25 mouse cellular contexts compared by ENCODE assay signal in genomic region chr8:10711474-10711873, GRCm38 (mm10).
DNase-seq lines count a peak whose midpoint lies in the region; ATAC-seq lines count a peak whose summit lies in the region.
"Had no signal": no experiment of that assay in that cellular context is flagged by ENCODE, and none has a peak within 500 bp of the region (broad histone marks: within the 10 kb centered on the region; RNA-seq: fewer than 3 reads in every experiment).

No protein-coding gene starts in this region.

- WGBS in hindbrain, embryonic 11.5 days = 63% methylated on average over 7 of the region's 7 CpGs
- 45% methylated on average over 7 of the region's 7 CpGs for WGBS in hindbrain, embryonic 13.5 days
- 63% methylated on average over 7 of the region's 7 CpGs for WGBS in midbrain, embryonic 12.5 days
- 59% methylated on average over 7 of the region's 7 CpGs for WGBS in midbrain, embryonic 15.5 days

- H3K4me1 ChIP-seq in hindbrain, embryonic 11.5 days (replicated peaks; ENCODE audit: control insufficient read depth, insufficient read depth, low read length) = 0 out of 2 replicates have a peak, but pooled peaks cover 2% of the 10 kb centered on the region
- H3K4me1 ChIP-seq in hindbrain, embryonic 13.5 days (replicated peaks) = peaks cover 15% of the 10 kb centered on the region
- H3K4me1 ChIP-seq in midbrain, embryonic 12.5 days = peaks cover 17% of the 10 kb centered on the region
- H3K4me1 ChIP-seq in midbrain, embryonic 15.5 days = 0 out of 2 replicates have a peak, but pooled peaks cover 3% of the 10 kb centered on the region
- H3K4me1 ChIP-seq: embryonic facial prominence, embryonic 12.5 days; embryonic facial prominence, embryonic 15.5 days had no signal

- no peaks in the 10 kb centered on the region for H3K9me3 ChIP-seq in hindbrain, embryonic 11.5 days (ENCODE audit: control insufficient read depth, low read length)
- no peaks in the 10 kb centered on the region for H3K9me3 ChIP-seq in hindbrain, embryonic 13.5 days
- no peaks in the 10 kb centered on the region for H3K9me3 ChIP-seq in midbrain, embryonic 12.5 days
- H3K9me3 ChIP-seq in midbrain, embryonic 15.5 days = no peaks in the 10 kb centered on the region
- H3K9me3 ChIP-seq: embryonic facial prominence, embryonic 12.5 days; embryonic facial prominence, embryonic 15.5 days; G1E had no signal

- H3K36me3 ChIP-seq in hindbrain, embryonic 11.5 days (ENCODE audit: control insufficient read depth, insufficient read depth, low read length) = no peaks in the 10 kb centered on the region
- no peaks in the 10 kb centered on the region for H3K36me3 ChIP-seq in hindbrain, embryonic 13.5 days
- no peaks in the 10 kb centered on the region for H3K36me3 ChIP-seq in midbrain, embryonic 12.5 days
- H3K36me3 ChIP-seq in midbrain, embryonic 15.5 days (replicated peaks) = no peaks in the 10 kb centered on the region
- H3K36me3 ChIP-seq: embryonic facial prominence, embryonic 12.5 days; embryonic facial prominence, embryonic 15.5 days; G1E had no signal

- peak overlapping the region; percentile 58; the same call in 1 of the 2 replicates for H3K27ac ChIP-seq in hindbrain, embryonic 11.5 days (ENCODE audit: low read depth, low read length)
- H3K27ac ChIP-seq in hindbrain, embryonic 13.5 days = no peak overlapping the region; the same call in 1 of the 2 replicates
- peak overlapping the region; percentile 67 for H3K27ac ChIP-seq in midbrain, embryonic 12.5 days (replicated peaks)
- no peak overlapping the region for H3K27ac ChIP-seq in midbrain, embryonic 15.5 days
- H3K27ac ChIP-seq: embryonic facial prominence, embryonic 12.5 days; embryonic facial prominence, embryonic 15.5 days; gastrocnemius, adult 2 months had no signal

- no peak for ATAC-seq in hindbrain, embryonic 11.5 days (ENCODE audit: low FRiP score)
- ATAC-seq in hindbrain, embryonic 13.5 days (ENCODE audit: low FRiP score) = no peak
- no peak for ATAC-seq in midbrain, embryonic 12.5 days (ENCODE audit: low FRiP score, low read depth)
- no peak for ATAC-seq in midbrain, embryonic 15.5 days (replicated peaks)
- ATAC-seq in granulocyte monocyte progenitor cell, adult 5-6 weeks (replicated peaks; ENCODE audit: poor library complexity, severe bottlenecking) = peak; percentile 52
- ATAC-seq: forebrain, embryonic 14.5 days; forebrain, postnatal 0 days; hindbrain, embryonic 16.5 days; Patski had no signal

- no peak overlapping the region for H3K4me2 ChIP-seq in hindbrain, embryonic 11.5 days (replicated peaks; ENCODE audit: low read depth, low read length)
- no peak overlapping the region for H3K4me2 ChIP-seq in hindbrain, embryonic 13.5 days
- H3K4me2 ChIP-seq in midbrain, embryonic 12.5 days (replicated peaks) = no peak overlapping the region
- no peak overlapping the region for H3K4me2 ChIP-seq in midbrain, embryonic 15.5 days
- H3K4me2 ChIP-seq: embryonic facial prominence, embryonic 12.5 days; embryonic facial prominence, embryonic 15.5 days; heart, embryonic 11.5 days had no signal

- no peaks in the 10 kb centered on the region for H3K27me3 ChIP-seq in hindbrain, embryonic 11.5 days (ENCODE audit: control insufficient read depth, insufficient read depth, low read length)
- H3K27me3 ChIP-seq in hindbrain, embryonic 13.5 days = no peaks in the 10 kb centered on the region
- no peaks in the 10 kb centered on the region for H3K27me3 ChIP-seq in midbrain, embryonic 12.5 days
- no peaks in the 10 kb centered on the region for H3K27me3 ChIP-seq in midbrain, embryonic 15.5 days (replicated peaks)
- H3K27me3 ChIP-seq: CH12.LX; embryonic facial prominence, embryonic 12.5 days; embryonic facial prominence, embryonic 15.5 days; Patski had no signal

- H3K9ac ChIP-seq in hindbrain, embryonic 11.5 days (ENCODE audit: low read depth, low read length) = no peak overlapping the region
- no peak overlapping the region for H3K9ac ChIP-seq in hindbrain, embryonic 13.5 days
- H3K9ac ChIP-seq in midbrain, embryonic 12.5 days (replicated peaks) = no peak overlapping the region
- no peak overlapping the region for H3K9ac ChIP-seq in midbrain, embryonic 15.5 days
- H3K9ac ChIP-seq: embryonic facial prominence, embryonic 12.5 days; embryonic facial prominence, embryonic 15.5 days; forebrain, postnatal 0 days had no signal

- no peak overlapping the region for H3K4me3 ChIP-seq in hindbrain, embryonic 11.5 days (ENCODE audit: low read depth, low read length)
- H3K4me3 ChIP-seq in hindbrain, embryonic 13.5 days = no peak overlapping the region
- no peak overlapping the region for H3K4me3 ChIP-seq in midbrain, embryonic 12.5 days
- H3K4me3 ChIP-seq in midbrain, embryonic 15.5 days = no peak overlapping the region
- H3K4me3 ChIP-seq: embryonic facial prominence, embryonic 12.5 days; embryonic facial prominence, embryonic 15.5 days; gastrocnemius, adult 2 months had no signal

- DNase-seq in hindbrain, embryonic 11.5 days (ENCODE audit: low spot score) = no peak
- DNase-seq in spleen, postnatal 36 days (ENCODE audit: low spot score in 2 of 2) = no peak
- no peak for DNase-seq in gastrocnemius, adult 8-10 months (ENCODE audit: low spot score in 2 of 2)
- DNase-seq: adrenal gland, postnatal 10 days; adrenal gland, postnatal 36 days; B cell, adult 2 months; cerebellum, adult 11 months; cerebellum, adult 2 months; cerebellum, adult 9-11 months; cerebellum, postnatal 25 days; forebrain, postnatal 0 days; gastrocnemius, adult 2 months; gastrocnemius, postnatal 25 days had no signal

Comparison
In these comparisons a context has a peak if more than half of its experiments do, and no peak if none do; other contexts are left out.
1. H3K27ac ChIP-seq: peak in hindbrain, embryonic 11.5 days (single experiment) and midbrain, embryonic 12.5 days (single experiment); none in hindbrain, embryonic 13.5 days (single experiment) and midbrain, embryonic 15.5 days (single experiment).